Mouse (Mus musculus) cerebral cortex, adult 2 months (tissue): ENCODE data around the gene Arid1b.

Experiments
- WGBS: fragments of 180-500 bp; shearing (Covaris S2); methylation state at CpG from one replicate; pipeline ENCODE4 v1.1.7; 2018; 5-methylcytosine and 5-hydroxymethylcytosine counted together

The Arid1b gene

GRCm38 (mm10) chr17:5210101-5210727 is 216.1 kb downstream of the Arid1b start:
- WGBS: 67% methylated on average over 6 of the region's 6 CpGs

- WGBS: 74% methylated on average over 7 of the region's 7 CpGs
Observed at GRCm38 (mm10) chr17:5210891-5211290, 216.8 kb downstream of the Arid1b start.

- WGBS: 46% methylated on average over 12 of the region's 12 CpGs
Observed at GRCm38 (mm10) chr17:5212166-5212565, 218.0 kb downstream of the Arid1b start.

GRCm38 (mm10) chr17:5213441-5213840 is 219.3 kb downstream of the Arid1b start:
- WGBS: 57% methylated on average over 6 of the region's 6 CpGs

GRCm38 (mm10) chr17:5215352-5215751 is 221.2 kb downstream of the Arid1b start:
- WGBS: 91% methylated on average over 4 of the region's 4 CpGs

GRCm38 (mm10) chr17:5216965-5217546 is 222.9 kb downstream of the Arid1b start:
- 49% methylated on average over 10 of the region's 10 CpGs for WGBS

GRCm38 (mm10) chr17:5217852-5218845 is 224.0 kb downstream of the Arid1b start:
- WGBS: 53% methylated on average over 9 of the region's 9 CpGs

GRCm38 (mm10) chr17:5218955-5219557 is 224.9 kb downstream of the Arid1b start:
- WGBS: 84% methylated on average over 6 of the region's 6 CpGs

- 59% methylated on average over 8 of the region's 8 CpGs for WGBS
Observed at GRCm38 (mm10) chr17:5221041-5221440, 226.9 kb downstream of the Arid1b start.

GRCm38 (mm10) chr17:5221558-5221957 is 227.4 kb downstream of the Arid1b start:
- 54% methylated on average over 4 of the region's 4 CpGs for WGBS

- 51% methylated on average over 2 of the region's 2 CpGs for WGBS
Observed at GRCm38 (mm10) chr17:5222827-5223226, 228.7 kb downstream of the Arid1b start.

- 89% methylated on average over 4 of the region's 4 CpGs for WGBS
Observed at GRCm38 (mm10) chr17:5224932-5225331, 230.8 kb downstream of the Arid1b start.

- WGBS: 80% methylated on average over 6 of the region's 6 CpGs
Observed at GRCm38 (mm10) chr17:5227136-5227535, 233.0 kb downstream of the Arid1b start.

GRCm38 (mm10) chr17:5227950-5228615 is 234.0 kb downstream of the Arid1b start:
- WGBS: 57% methylated on average over 14 of the region's 14 CpGs

- 75% methylated on average over 6 of the region's 6 CpGs for WGBS
Observed at GRCm38 (mm10) chr17:5228616-5229250, 234.6 kb downstream of the Arid1b start.

- 76% methylated on average over 7 of the region's 7 CpGs for WGBS
Observed at GRCm38 (mm10) chr17:5230063-5230462, 235.9 kb downstream of the Arid1b start.

GRCm38 (mm10) chr17:5232180-5232579 is 238.0 kb downstream of the Arid1b start:
- WGBS: 77% methylated on average over 2 of the region's 2 CpGs

GRCm38 (mm10) chr17:5233991-5234390 is 239.9 kb downstream of the Arid1b start:
- 94% methylated on average over 1 of the region's 1 CpGs for WGBS

- WGBS: 84% methylated on average over 9 of the region's 9 CpGs
Observed at GRCm38 (mm10) chr17:5235057-5235456, 240.9 kb downstream of the Arid1b start.

GRCm38 (mm10) chr17:5237765-5238164 is 243.6 kb downstream of the Arid1b start:
- 29% methylated on average over 3 of the region's 3 CpGs for WGBS
